Mouse (Mus musculus): Measurements from ENCODE around the gene Nat8.

DNA sequence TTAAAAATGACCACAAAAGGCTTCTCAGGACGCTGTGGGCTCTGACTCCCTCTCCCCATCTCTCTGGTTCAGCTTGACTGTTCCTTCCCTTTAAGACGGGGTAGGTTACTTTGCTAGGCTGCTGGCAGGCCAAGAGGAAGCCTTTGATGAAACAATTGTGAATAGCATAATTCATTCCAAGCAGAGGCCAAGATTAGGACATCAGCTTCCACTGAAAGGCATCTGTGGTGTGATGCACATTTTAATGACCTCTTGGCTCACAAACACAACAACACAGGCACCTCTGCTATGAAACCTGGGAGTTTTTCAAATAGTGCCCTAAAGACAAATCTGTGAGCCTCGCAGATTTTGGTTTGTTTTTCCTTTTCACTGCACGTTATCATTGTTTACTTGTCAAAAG is 8.1 kb upstream of the Nat8 start:
- TF ChIP-seq TAL1 (IDR thresholded peaks at IDR 0.05; ENCODE audit: low read length) (no peak), GATA1 (IDR thresholded peaks at IDR 0.05; ENCODE audit: low read length) (no peak)

Data from erythroblast, embryonic 14.5 days (primary cell).